Mouse (Mus musculus) kidney, adult 2 months (tissue): ENCODE results near the gene Rbm20.

ENCODE experiments used
- CTCF ChIP-seq: fragments of 200-500 bp; conservative IDR thresholded peaks from 2 replicates; pipeline ENCODE4 v1.5.1; 2011; ENCODE audit warnings: low read depth, mild to moderate bottlenecking, control low read depth, low read length, moderate library complexity, mixed read lengths; ENCODE audit not compliant: insufficient read depth, insufficient read length
- POLR2A ChIP-seq: fragments of 200-500 bp; IDR thresholded peaks from one replicate; pipeline ENCODE4 v1.6.1; 2011; ENCODE audit warnings: low read depth, low read length, control low read depth

DNA sequence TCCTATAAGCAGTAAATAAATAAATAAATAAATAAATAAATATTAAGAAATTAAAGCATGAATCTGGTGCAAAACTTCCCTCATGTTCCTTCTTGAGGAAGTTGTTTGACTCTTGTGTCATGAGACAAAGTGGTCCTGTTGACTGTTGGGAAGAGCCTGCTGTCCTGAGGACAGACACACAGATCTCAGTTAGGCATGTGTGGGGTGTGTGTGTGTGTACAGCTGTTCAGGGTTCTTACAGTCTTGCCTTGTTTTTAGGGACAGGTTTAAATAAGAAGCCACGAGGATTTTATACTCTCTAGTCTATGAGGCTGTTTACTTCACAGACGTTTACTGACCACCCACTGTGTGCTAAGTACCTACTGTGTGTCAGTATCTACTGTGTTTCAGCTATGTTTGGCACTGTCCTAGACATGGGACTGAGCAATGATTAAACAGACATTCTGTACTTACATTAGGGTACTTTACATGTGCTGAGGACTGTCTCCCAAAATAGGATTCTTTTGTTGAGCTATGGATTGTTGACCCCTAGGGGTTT lies 81.8 kb downstream of the Rbm20 start:
- no peak for TF ChIP-seq POLR2A
- TF ChIP-seq CTCF = no peak
